Mouse (Mus musculus): ENCODE measurements around the gene Pdcd1lg2. TPM values are rescaled to one million over a fixed set of nuclear protein-coding genes. Genes with fewer than 3 reads are reported as not detected.

Pdcd1lg2 gene
- polyA plus RNA-seq (2015; fragmentation: Nextera tagmentation; extraction: Ambion mirVana) = not detected in 2 replicates

GRCm38 (mm10) chr19:29410619-29411018 is at the start of gene Pdcd1lg2:
TSS of gene Pdcd1lg2 (plus strand) at chr19:29410919.
- no peak within 1 kb of the TSS for H3K9ac ChIP-seq (ENCODE audit: low read length)
- no peak within 1 kb of the TSS for H3K4me2 ChIP-seq (ENCODE audit: low read depth, low read length)
- H3K4me1 ChIP-seq (ENCODE audit: control insufficient read depth, insufficient read depth, low read length) = no peaks in the 10 kb centered on the region
- no peak within 1 kb of the TSS for H3K27ac ChIP-seq (ENCODE audit: low read length)
- no peak within 1 kb of the TSS for H3K4me3 ChIP-seq (replicated peaks; ENCODE audit: low read length)
- 83% methylated on average over 4 of the region's 4 CpGs for WGBS
- H3K9me3 ChIP-seq (replicated peaks; ENCODE audit: control insufficient read depth, low read length) = no peaks in the 10 kb centered on the region
- no peak for ATAC-seq (ENCODE audit: insufficient read depth, low FRiP score)
- H3K27me3 ChIP-seq (ENCODE audit: control insufficient read depth, insufficient read depth, low read length) = no peaks in the 10 kb centered on the region
- H3K36me3 ChIP-seq (ENCODE audit: control insufficient read depth, insufficient read depth, low read length) = no peaks in the 10 kb centered on the region

GRCm38 (mm10) chr19:29361468-29362130 is 49.1 kb upstream of the Pdcd1lg2 start:
- Histone ChIP-seq H3K27ac (ENCODE audit: low read length) (peak overlapping the region; percentile 16; the same call in 1 of the 2 replicates), H3K27me3 (ENCODE audit: control insufficient read depth, insufficient read depth, low read length) (no peaks in the 10 kb centered on the region), H3K9me3 (replicated peaks; ENCODE audit: control insufficient read depth, low read length) (no peaks in the 10 kb centered on the region), H3K4me3 (replicated peaks; ENCODE audit: low read length) (peak overlapping the region; percentile 78), H3K4me2 (ENCODE audit: low read depth, low read length) (peak overlapping the region; percentile 83), H3K4me1 (ENCODE audit: control insufficient read depth, insufficient read depth, low read length) (peaks cover 15% of the 10 kb centered on the region), H3K36me3 (ENCODE audit: control insufficient read depth, insufficient read depth, low read length) (no peaks in the 10 kb centered on the region), H3K9ac (ENCODE audit: low read length) (peak overlapping the region; percentile 83)
- WGBS = 3% methylated on average over 33 of the region's 33 CpGs
- ATAC-seq (ENCODE audit: insufficient read depth, low FRiP score) = peak; percentile 99

- peak overlapping the region; percentile 83 for H3K9ac ChIP-seq (ENCODE audit: low read length)
- WGBS = 30% methylated on average over 13 of the region's 13 CpGs
- H3K36me3 ChIP-seq (ENCODE audit: control insufficient read depth, insufficient read depth, low read length) = no peaks in the 10 kb centered on the region
- H3K4me1 ChIP-seq (ENCODE audit: control insufficient read depth, insufficient read depth, low read length) = peaks cover 18% of the 10 kb centered on the region
- peak overlapping the region; percentile 78 for H3K4me3 ChIP-seq (replicated peaks; ENCODE audit: low read length)
- ATAC-seq (ENCODE audit: insufficient read depth, low FRiP score) = no peak
- no peaks in the 10 kb centered on the region for H3K27me3 ChIP-seq (ENCODE audit: control insufficient read depth, insufficient read depth, low read length)
- H3K4me2 ChIP-seq (ENCODE audit: low read depth, low read length) = peak overlapping the region; percentile 83
- no peaks in the 10 kb centered on the region for H3K9me3 ChIP-seq (replicated peaks; ENCODE audit: control insufficient read depth, low read length)
- peak overlapping the region; percentile 16; the same call in 1 of the 2 replicates for H3K27ac ChIP-seq (ENCODE audit: low read length)
These were observed 48.4 kb upstream of the Pdcd1lg2 start for GRCm38 (mm10) chr19:29362173-29362930.

GRCm38 (mm10) chr19:29363557-29363956 is 47.2 kb upstream of the Pdcd1lg2 start:
- H3K9ac ChIP-seq (ENCODE audit: low read length) = no peak overlapping the region
- peaks cover 18% of the 10 kb centered on the region for H3K4me1 ChIP-seq (ENCODE audit: control insufficient read depth, insufficient read depth, low read length)
- H3K4me3 ChIP-seq (replicated peaks; ENCODE audit: low read length) = no peak overlapping the region
- 84% methylated on average over 7 of the region's 7 CpGs for WGBS
- H3K4me2 ChIP-seq (ENCODE audit: low read depth, low read length) = no peak overlapping the region
- H3K27ac ChIP-seq (ENCODE audit: low read length) = no peak overlapping the region
- H3K27me3 ChIP-seq (ENCODE audit: control insufficient read depth, insufficient read depth, low read length) = no peaks in the 10 kb centered on the region
- ATAC-seq (ENCODE audit: insufficient read depth, low FRiP score) = no peak
- H3K36me3 ChIP-seq (ENCODE audit: control insufficient read depth, insufficient read depth, low read length) = no peaks in the 10 kb centered on the region
- H3K9me3 ChIP-seq (replicated peaks; ENCODE audit: control insufficient read depth, low read length) = no peaks in the 10 kb centered on the region

- Histone ChIP-seq H3K9ac (ENCODE audit: low read length) (no peak overlapping the region), H3K27ac (ENCODE audit: low read length) (no peak overlapping the region), H3K9me3 (replicated peaks; ENCODE audit: control insufficient read depth, low read length) (no peaks in the 10 kb centered on the region), H3K4me3 (replicated peaks; ENCODE audit: low read length) (no peak overlapping the region), H3K36me3 (ENCODE audit: control insufficient read depth, insufficient read depth, low read length) (no peaks in the 10 kb centered on the region), H3K27me3 (ENCODE audit: control insufficient read depth, insufficient read depth, low read length) (no peaks in the 10 kb centered on the region), H3K4me2 (ENCODE audit: low read depth, low read length) (no peak overlapping the region), H3K4me1 (ENCODE audit: control insufficient read depth, insufficient read depth, low read length) (peaks cover 18% of the 10 kb centered on the region)
- no peak for ATAC-seq (ENCODE audit: insufficient read depth, low FRiP score)
- WGBS = 82% methylated on average over 5 of the region's 5 CpGs
These were observed 46.6 kb upstream of the Pdcd1lg2 start for GRCm38 (mm10) chr19:29364076-29364475.

GRCm38 (mm10) chr19:29365105-29365504 is 45.6 kb upstream of the Pdcd1lg2 start:
- WGBS = 36% methylated on average over 3 of the region's 3 CpGs
- H3K27ac ChIP-seq (ENCODE audit: low read length) = no peak overlapping the region
- no peaks in the 10 kb centered on the region for H3K27me3 ChIP-seq (ENCODE audit: control insufficient read depth, insufficient read depth, low read length)
- no peak overlapping the region for H3K4me3 ChIP-seq (replicated peaks; ENCODE audit: low read length)
- peaks cover 18% of the 10 kb centered on the region for H3K4me1 ChIP-seq (ENCODE audit: control insufficient read depth, insufficient read depth, low read length)
- no peak overlapping the region for H3K4me2 ChIP-seq (ENCODE audit: low read depth, low read length)
- no peak for ATAC-seq (ENCODE audit: insufficient read depth, low FRiP score)
- no peak overlapping the region for H3K9ac ChIP-seq (ENCODE audit: low read length)
- no peaks in the 10 kb centered on the region for H3K36me3 ChIP-seq (ENCODE audit: control insufficient read depth, insufficient read depth, low read length)
- H3K9me3 ChIP-seq (replicated peaks; ENCODE audit: control insufficient read depth, low read length) = no peaks in the 10 kb centered on the region

- Histone ChIP-seq H3K9me3 (replicated peaks; ENCODE audit: control insufficient read depth, low read length) (no peaks in the 10 kb centered on the region), H3K4me1 (ENCODE audit: control insufficient read depth, insufficient read depth, low read length) (peaks cover 12% of the 10 kb centered on the region), H3K36me3 (ENCODE audit: control insufficient read depth, insufficient read depth, low read length) (no peaks in the 10 kb centered on the region), H3K4me3 (replicated peaks; ENCODE audit: low read length) (peak overlapping the region; percentile 74), H3K9ac (ENCODE audit: low read length) (peak overlapping the region; percentile 71), H3K27ac (ENCODE audit: low read length) (peak overlapping the region; percentile 44; the same call in 1 of the 2 replicates), H3K27me3 (ENCODE audit: control insufficient read depth, insufficient read depth, low read length) (no peaks in the 10 kb centered on the region), H3K4me2 (ENCODE audit: low read depth, low read length) (peak overlapping the region; percentile 74)
- WGBS = 51% methylated on average over 20 of the region's 20 CpGs
- no peak for ATAC-seq (ENCODE audit: insufficient read depth, low FRiP score)
These were observed 44.3 kb upstream of the Pdcd1lg2 start for GRCm38 (mm10) chr19:29366226-29366968.

GRCm38 (mm10) chr19:29366969-29367622 is 43.6 kb upstream of the Pdcd1lg2 start, which contains the start of the genes Plgrkt and Cd274:
TSS of gene Plgrkt (minus strand) at chr19:29367390.
TSS of gene Cd274 (plus strand) at chr19:29367455.
- Histone ChIP-seq H3K9me3 (replicated peaks; ENCODE audit: control insufficient read depth, low read length) (no peaks in the 10 kb centered on the region), H3K4me2 (ENCODE audit: low read depth, low read length) (peak within 1 kb of the TSS; percentile 74), H3K27me3 (ENCODE audit: control insufficient read depth, insufficient read depth, low read length) (no peaks in the 10 kb centered on the region), H3K27ac (ENCODE audit: low read length) (peak within 1 kb of the TSS; percentile 44; the same call in 1 of the 2 replicates), H3K36me3 (ENCODE audit: control insufficient read depth, insufficient read depth, low read length) (no peaks in the 10 kb centered on the region), H3K9ac (ENCODE audit: low read length) (peak within 1 kb of the TSS; percentile 71), H3K4me1 (ENCODE audit: control insufficient read depth, insufficient read depth, low read length) (peaks cover 10% of the 10 kb centered on the region), H3K4me3 (replicated peaks; ENCODE audit: low read length) (peak within 1 kb of the TSS; percentile 74)
- peak; percentile 67; the same call in 1 of the 2 replicates for ATAC-seq (ENCODE audit: insufficient read depth, low FRiP score)
- WGBS = 1% methylated on average over 26 of the region's 26 CpGs
